Mouse (Mus musculus) MEL (cell line): ENCODE measurements around the gene Atf7ip.

Experiments
- CTCF ChIP-seq, 3 experiments: IDR thresholded peaks in 2 of 3; conservative IDR thresholded peaks in 1 of 3; 2 replicates each; pipeline ENCODE4 v1.5.1; 2011 to 2012; ENCODE audit warnings: low read length in 3 of 3, low read depth in 2 of 3, mild to moderate bottlenecking in 2 of 3, improper control_type of control experiment in 1 of 3, inconsistent platforms in 1 of 3, mixed read lengths in 1 of 3, moderate library complexity in 1 of 3; ENCODE audit not compliant: control insufficient read depth in 1 of 3, insufficient read depth in 1 of 3, poor library complexity in 1 of 3, severe bottlenecking in 1 of 3
- USF2 ChIP-seq, 2 experiments: IDR thresholded peaks; 2 replicates each; pipeline ENCODE4 v1.6.1; 2011 to 2012; ENCODE audit warnings: improper control_type of control experiment in 2 of 2, low read length in 2 of 2, borderline replicate concordance in 1 of 2, inconsistent platforms in 1 of 2, low read depth in 1 of 2, mild to moderate bottlenecking in 1 of 2; ENCODE audit not compliant: insufficient read depth in 1 of 2

GRCm38 (mm10) chr6:136553156-136553555 lies 47.2 kb downstream of the Atf7ip start:
- TF ChIP-seq USF2 (IDR thresholded peaks at IDR 0.05; ENCODE audit: borderline replicate concordance in 1 of 2, insufficient read depth in 1 of 2, low read depth in 1 of 2, low read length in 2 of 2) = no peak
- no peak for TF ChIP-seq CTCF (IDR thresholded peaks at IDR 0.05 in 2 of 3, conservative IDR thresholded peaks at IDR 0.05 in 1 of 3; ENCODE audit: control insufficient read depth in 1 of 3, insufficient read depth in 1 of 3, low read depth in 2 of 3, low read length in 3 of 3, poor library complexity in 1 of 3, severe bottlenecking in 1 of 3)
